Comparison of ENCODE assay signal across 19 mouse cellular contexts in the genomic region with DNA sequence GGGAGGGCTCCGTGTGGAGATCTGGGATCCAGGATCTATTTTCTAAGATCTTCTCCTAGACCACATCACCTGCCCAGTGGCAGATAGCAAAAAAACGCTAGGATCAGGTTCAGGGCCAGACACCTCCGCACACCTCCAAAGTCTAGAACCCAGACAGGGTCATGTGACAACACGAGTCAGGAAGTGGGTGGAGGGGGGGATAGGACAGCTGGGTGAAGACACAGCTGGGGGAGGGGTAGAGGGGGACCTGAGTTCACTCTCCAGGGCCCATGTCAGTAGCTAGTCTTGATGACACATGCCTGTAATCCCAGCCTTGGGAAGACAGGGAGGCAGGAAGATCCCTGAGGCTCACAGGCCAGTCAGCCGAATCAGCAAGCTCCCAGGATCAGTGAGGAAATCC. TPM values are rescaled to one million over a fixed set of nuclear protein-coding genes. Genes with fewer than 3 reads are reported as not detected.
A peak's percentile ranks its signal among the peaks of the same experiment; 100 is the strongest.
DNase-seq lines count a peak whose midpoint lies in the region.
"Had no signal": no experiment of that assay in that cellular context is flagged by ENCODE, and none has a peak within 500 bp of the region (broad histone marks: within the 10 kb centered on the region; RNA-seq: fewer than 3 reads in every experiment).

No protein-coding gene starts in this region.

- DNase-seq in thymus, adult 18-20 months: peak; percentile 60 to 68
- peak; percentile 77 for DNase-seq in thymus, postnatal 0 days (ENCODE audit: low spot score)
- DNase-seq in thymus, postnatal 25 days: peak; percentile 76
- no peak for DNase-seq in adipocyte (ENCODE audit: low spot score)
- DNase-seq in heart, adult 11 months: no peak
- DNase-seq in heart, adult 18-20 months: no peak
- DNase-seq: adrenal gland, adult 8-10 months; adrenal gland, postnatal 36 days; B cell, adult 2 months; cerebellum, adult 11 months; cerebellum, adult 8-10 months; cerebellum, postnatal 10 days; cerebellum, postnatal 36 days; embryo, embryonic 11 days; gastrocnemius, postnatal 25 days; heart, postnatal 36 days had no signal

RNA-seq across cellular contexts. Expression of a gene that starts 58.7 kb away (rescaled TPM):
- 0.12 and 0.16 TPM in 2 replicates for polyA plus RNA-seq in thymus, postnatal 0 days (2015; fragmentation: Nextera tagmentation; extraction: Ambion mirVana)
- under 1 TPM; 0.15 to 0.31 TPM for total RNA-seq in heart, adult 18-20 months (2021)
- total RNA-seq: CH12.LX; gastrocnemius, postnatal 25 days had no signal
- polyA plus RNA-seq: erythroblast, embryonic 14.5 days; G1E had no signal

Comparison
In these comparisons a context has a peak if more than half of its experiments do, and no peak if none do; other contexts are left out.
1. DNase-seq: peak in thymus, adult 18-20 months (2 of 2), thymus, postnatal 0 days (single experiment) and thymus, postnatal 25 days (single experiment); none in adipocyte (single experiment), heart, adult 11 months (single experiment) and heart, adult 18-20 months (0 of 2).